Mouse (Mus musculus) limb, embryonic 13.5 days (tissue): ENCODE measurements around the gene Cdc42ep2. TPM values are rescaled to one million over a fixed set of nuclear protein-coding genes. Genes with fewer than 3 reads are reported as not detected.
"Not testable (repeated sequence)": the region's sequence is repeated elsewhere in the genome, so short reads cannot be mapped to it uniquely, and the experiment has no call there.

Experiments
- ATAC-seq: fragments of 200-750 bp; cut with Nextera tagmentation; 2 replicates; pipeline ENCODE4 v1.8.0; 2017; ENCODE audit warnings: low read depth, moderate number of reproducible peaks, moderate TSS enrichment; ENCODE audit not compliant: low FRiP score
- H3K27ac ChIP-seq: fragments of 300-500 bp; sonication (generic); 2 replicates; pipeline ENCODE4 v1.5.1; 2015; ENCODE audit warnings: inconsistent platforms, mild to moderate bottlenecking, moderate library complexity
- H3K27me3 ChIP-seq: fragments of 300-500 bp; sonication (generic); 2 replicates; pipeline ENCODE4 v1.6.1; 2015; ENCODE audit warnings: mild to moderate bottlenecking, inconsistent platforms
- H3K36me3 ChIP-seq: fragments of 300-500 bp; sonication (generic); 2 replicates; pipeline ENCODE4 v1.6.1; 2015; ENCODE audit warnings: inconsistent platforms, mild to moderate bottlenecking, moderate library complexity
- H3K4me1 ChIP-seq: fragments of 300-500 bp; sonication (generic); 2 replicates; pipeline ENCODE4 v1.6.1; 2015; ENCODE audit warnings: inconsistent platforms
- H3K4me2 ChIP-seq: fragments of 300-500 bp; sonication (generic); replicated peaks from 2 replicates; pipeline ENCODE4 v1.6.1; 2015; ENCODE audit warnings: inconsistent platforms, mild to moderate bottlenecking, moderate library complexity
- H3K4me3 ChIP-seq: fragments of 300-500 bp; sonication (generic); 2 replicates; pipeline ENCODE4 v1.5.1; 2015; ENCODE audit warnings: moderate library complexity, mild to moderate bottlenecking, inconsistent platforms
- H3K9ac ChIP-seq: fragments of 300-500 bp; sonication (generic); 2 replicates; pipeline ENCODE4 v1.6.1; 2015; ENCODE audit warnings: mild to moderate bottlenecking, inconsistent platforms
- H3K9me3 ChIP-seq: fragments of 300-500 bp; sonication (generic); 2 replicates; pipeline ENCODE4 v1.6.1; 2016; ENCODE audit warnings: inconsistent platforms
- WGBS: fragments of 180-500 bp; shearing (Covaris S2); methylation state at CpG from one replicate; pipeline ENCODE4 v1.1.7; 2015; 5-methylcytosine and 5-hydroxymethylcytosine counted together
- polyA plus RNA-seq: library from polyadenylated mRNA; unstranded; fragments of >200 nt; fragmentation: Nextera tagmentation; extraction: Ambion mirVana; gene quantifications from 2 replicates; pipeline ENCODE4 v1.2.1, GENCODE M21; 2015

Cdc42ep2 gene
- polyA plus RNA-seq, 1 experiment from 2014 or later, result 4.7 TPM

- peak within 1 kb of the TSS; percentile 62 for H3K4me3 ChIP-seq
- H3K9ac ChIP-seq, result peak within 1 kb of the TSS; percentile 82
- H3K4me2 ChIP-seq, result peak within 1 kb of the TSS; percentile 90
- 3% methylated on average over 36 of the region's 36 CpGs for WGBS
- H3K27ac ChIP-seq, result peak within 1 kb of the TSS; percentile 22
- H3K27me3 ChIP-seq, result no peaks in the 10 kb centered on the region
- H3K36me3 ChIP-seq, result peaks cover 42% of the 10 kb centered on the region
- no peaks in the 10 kb centered on the region for H3K9me3 ChIP-seq
- peaks cover 19% of the 10 kb centered on the region for H3K4me1 ChIP-seq
- ATAC-seq, result peak; percentile 98
These were observed 30.5 kb downstream of the Cdc42ep2 start, which contains the start of gene Tigd3 for GRCm38 (mm10) chr19:5894002-5894678. Tigd3 (minus strand) TSS chr19:5894149.

DNA sequence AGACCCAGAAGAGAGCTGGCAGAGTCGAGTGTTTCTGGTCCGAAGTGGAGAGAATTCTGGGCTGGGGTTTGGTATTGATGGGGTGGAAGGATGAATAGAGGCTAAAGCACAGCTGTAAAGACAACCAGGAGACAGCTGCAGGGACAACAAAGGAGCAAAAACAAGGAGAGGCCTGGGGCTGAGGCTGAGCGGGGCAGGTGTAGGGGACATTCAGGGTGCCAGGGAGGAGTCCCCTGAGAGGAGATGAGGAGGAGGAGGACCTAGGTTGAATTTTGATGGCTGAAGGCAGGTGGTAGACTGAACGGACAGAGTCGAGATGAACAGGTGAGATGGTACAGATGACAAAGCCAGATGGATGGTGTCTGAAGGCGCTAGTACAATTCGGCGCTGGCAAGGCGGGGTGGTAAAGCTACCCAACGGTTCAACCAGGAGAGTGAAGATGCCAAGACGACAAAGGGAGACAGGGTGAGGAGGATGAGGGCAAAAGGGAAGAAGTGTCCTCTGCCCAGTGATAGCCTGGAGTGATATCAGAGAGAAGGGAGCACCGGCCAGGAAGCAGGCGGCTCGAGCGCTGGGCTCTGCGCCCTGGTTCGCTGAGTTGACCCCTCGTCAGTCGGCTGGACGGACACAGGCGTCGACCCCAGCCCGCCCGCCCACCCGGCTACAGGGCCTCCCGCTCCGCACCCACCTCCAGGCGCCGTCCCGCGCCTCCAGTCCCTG, 31.2 kb downstream of the Cdc42ep2 start:
- Histone ChIP-seq H3K4me2 (peak overlapping the region; percentile 90), H3K4me3 (peak overlapping the region; percentile 62), H3K36me3 (peaks cover 38% of the 10 kb centered on the region), H3K9ac (peak overlapping the region; percentile 82), H3K27me3 (no peaks in the 10 kb centered on the region), H3K27ac (peak overlapping the region; percentile 22; the same call in 1 of the 2 replicates), H3K4me1 (peaks cover 19% of the 10 kb centered on the region), H3K9me3 (no peaks in the 10 kb centered on the region)
- peak; percentile 42 for ATAC-seq
- 13% methylated on average over 27 of the region's 31 CpGs for WGBS

GRCm38 (mm10) chr19:5892735-5893134, 31.9 kb downstream of the Cdc42ep2 start:
- no peak for ATAC-seq
- Histone ChIP-seq H3K9me3 (no peaks in the 10 kb centered on the region), H3K4me2 (peak overlapping the region; percentile 90), H3K4me3 (peak overlapping the region; percentile 62), H3K4me1 (peaks cover 19% of the 10 kb centered on the region), H3K9ac (peak overlapping the region; percentile 82), H3K36me3 (peaks cover 33% of the 10 kb centered on the region), H3K27ac (no peak overlapping the region), H3K27me3 (no peaks in the 10 kb centered on the region)
- 94% methylated on average over 13 of the region's 13 CpGs for WGBS

GRCm38 (mm10) chr19:5892262-5892661, 32.4 kb downstream of the Cdc42ep2 start:
- Histone ChIP-seq H3K36me3 (peaks cover 28% of the 10 kb centered on the region), H3K27ac (no peak overlapping the region), H3K4me3 (no peak overlapping the region), H3K9ac (no peak overlapping the region), H3K27me3 (no peaks in the 10 kb centered on the region), H3K9me3 (no peaks in the 10 kb centered on the region), H3K4me2 (no peak overlapping the region), H3K4me1 (peaks cover 19% of the 10 kb centered on the region)
- WGBS, result 94% methylated on average over 7 of the region's 7 CpGs
- no peak for ATAC-seq

GRCm38 (mm10) chr19:5891521-5892258, 32.9 kb downstream of the Cdc42ep2 start:
- Histone ChIP-seq H3K36me3 (peaks cover 23% of the 10 kb centered on the region), H3K9ac (no peak overlapping the region), H3K4me2 (peak overlapping the region; percentile 7; the same call in 1 of the 2 replicates), H3K4me1 (peaks cover 19% of the 10 kb centered on the region), H3K9me3 (no peaks in the 10 kb centered on the region), H3K27me3 (no peaks in the 10 kb centered on the region), H3K27ac (no peak overlapping the region), H3K4me3 (no peak overlapping the region)
- WGBS, result 89% methylated on average over 12 of the region's 12 CpGs
- no peak for ATAC-seq

- Histone ChIP-seq H3K27me3 (no peaks in the 10 kb centered on the region), H3K9ac (no peak overlapping the region)
These were observed 35.4 kb downstream of the Cdc42ep2 start for GRCm38 (mm10) chr19:5889211-5889610.

GRCm38 (mm10) chr19:5887234-5887815, 37.3 kb downstream of the Cdc42ep2 start:
- H3K27ac ChIP-seq, result no peak overlapping the region
- no peak for ATAC-seq
- 73% methylated on average over 3 of the region's 3 CpGs for WGBS
- 0 out of 2 replicates have a peak, but pooled peaks cover 3% of the 10 kb centered on the region for H3K4me1 ChIP-seq
- H3K4me3 ChIP-seq, result no peak overlapping the region
- no peaks in the 10 kb centered on the region for H3K27me3 ChIP-seq
- no peaks in the 10 kb centered on the region for H3K9me3 ChIP-seq
- no peak overlapping the region for H3K9ac ChIP-seq
- peaks cover 10% of the 10 kb centered on the region for H3K36me3 ChIP-seq
- no peak overlapping the region for H3K4me2 ChIP-seq

More at GRCm38 (mm10) chr19:5889211-5889610, 35.4 kb downstream of the Cdc42ep2 start:
- H3K4me2 ChIP-seq, result no peak overlapping the region
- 78% methylated on average over 4 of the region's 4 CpGs for WGBS
- no peak for ATAC-seq
- H3K4me3 ChIP-seq, result no peak overlapping the region
- peaks cover 13% of the 10 kb centered on the region for H3K4me1 ChIP-seq
- H3K27ac ChIP-seq, result no peak overlapping the region
- no peaks in the 10 kb centered on the region for H3K9me3 ChIP-seq
- peaks cover 12% of the 10 kb centered on the region for H3K36me3 ChIP-seq

- ATAC-seq, result no peak
- H3K4me1 ChIP-seq, result no peaks in the 10 kb centered on the region
- 59% methylated on average over 4 of the region's 4 CpGs for WGBS
These were observed 38.8 kb downstream of the Cdc42ep2 start for GRCm38 (mm10) chr19:5885838-5886237.

DNA sequence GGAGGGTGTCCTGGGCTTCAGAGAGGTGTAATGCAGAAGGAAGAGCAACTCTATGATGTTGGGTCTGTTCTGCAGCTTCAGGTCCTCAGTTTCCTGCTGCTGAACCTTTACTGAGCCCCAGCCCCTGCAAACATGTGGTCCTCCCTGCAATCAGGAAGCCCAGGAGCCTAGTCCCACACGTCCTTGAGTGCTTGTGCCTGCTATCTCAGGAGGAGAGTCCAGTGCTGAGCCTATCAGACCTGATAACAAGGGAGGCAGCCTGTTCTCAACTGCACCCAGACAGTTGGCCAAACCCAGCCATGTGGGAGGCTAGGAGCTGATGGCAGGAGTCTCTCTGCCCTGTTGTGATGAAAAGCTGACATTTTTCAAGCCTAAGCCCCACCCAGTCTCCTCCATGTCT, 40.7 kb downstream of the Cdc42ep2 start:
- no peak overlapping the region for H3K4me2 ChIP-seq
- no peak overlapping the region for H3K27ac ChIP-seq
- peak overlapping the region; percentile 35; the same call in 1 of the 2 replicates for H3K9ac ChIP-seq
- H3K4me1 ChIP-seq, result no peaks in the 10 kb centered on the region
- ATAC-seq, result no peak
- no peaks in the 10 kb centered on the region for H3K27me3 ChIP-seq
- no peaks in the 10 kb centered on the region for H3K36me3 ChIP-seq
- no peaks in the 10 kb centered on the region for H3K9me3 ChIP-seq
- WGBS, result 34% methylated on average over 1 of the region's 1 CpGs
- no peak overlapping the region for H3K4me3 ChIP-seq

More at GRCm38 (mm10) chr19:5885838-5886237, 38.8 kb downstream of the Cdc42ep2 start:
- Histone ChIP-seq H3K27ac (no peak overlapping the region), H3K4me2 (no peak overlapping the region), H3K9ac (no peak overlapping the region), H3K4me3 (no peak overlapping the region), H3K36me3 (no peaks in the 10 kb centered on the region), H3K27me3 (no peaks in the 10 kb centered on the region), H3K9me3 (no peaks in the 10 kb centered on the region)

DNA sequence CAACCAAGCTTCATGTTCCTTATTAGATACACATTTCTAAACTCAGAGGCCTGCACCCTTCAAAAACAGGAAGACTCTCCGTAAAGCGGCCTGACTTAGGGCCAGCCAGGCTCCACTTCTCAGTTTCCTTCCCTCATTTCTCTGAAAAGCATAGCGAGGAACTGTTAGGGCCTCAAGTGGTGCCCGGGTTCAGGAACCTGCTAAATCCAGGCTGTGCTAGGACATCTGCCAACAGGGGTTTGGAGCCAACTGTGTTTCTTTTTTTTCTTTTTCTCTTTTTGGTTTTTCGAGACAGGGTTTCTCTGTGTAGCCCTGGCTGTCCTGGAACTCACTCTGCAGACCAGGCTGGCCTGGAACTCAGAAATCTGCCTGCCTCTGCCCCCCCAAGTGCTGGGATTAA, 42.5 kb downstream of the Cdc42ep2 start:
- H3K27me3 ChIP-seq, H3K9ac ChIP-seq, H3K9me3 ChIP-seq, H3K4me3 ChIP-seq, ATAC-seq, H3K36me3 ChIP-seq, H3K4me2 ChIP-seq, H3K27ac ChIP-seq: not testable (repeated sequence)
- WGBS, result 79% methylated on average over 5 of the region's 5 CpGs
- H3K4me1 ChIP-seq, result peaks cover 12% of the 10 kb centered on the region; the same call in 1 of the 2 replicates

GRCm38 (mm10) chr19:5881155-5881554, 43.5 kb downstream of the Cdc42ep2 start:
- Histone ChIP-seq H3K4me2 (no peak overlapping the region), H3K4me1 (peaks cover 12% of the 10 kb centered on the region; the same call in 1 of the 2 replicates), H3K9ac (no peak overlapping the region), H3K27ac (no peak overlapping the region), H3K27me3 (no peaks in the 10 kb centered on the region), H3K36me3 (no peaks in the 10 kb centered on the region), H3K9me3 (no peaks in the 10 kb centered on the region), H3K4me3 (no peak overlapping the region)
- 88% methylated on average over 6 of the region's 6 CpGs for WGBS
- no peak for ATAC-seq
